Mouse (Mus musculus): ENCODE measurements around the gene Tbx1. TPM values are rescaled to one million over a fixed set of nuclear protein-coding genes. Genes with fewer than 3 reads are reported as not detected.

Gene Tbx1
- polyA plus RNA-seq (2015; fragmentation: Nextera tagmentation; extraction: Ambion mirVana): 7.9 and 8.3 TPM in 2 replicates

DNA sequence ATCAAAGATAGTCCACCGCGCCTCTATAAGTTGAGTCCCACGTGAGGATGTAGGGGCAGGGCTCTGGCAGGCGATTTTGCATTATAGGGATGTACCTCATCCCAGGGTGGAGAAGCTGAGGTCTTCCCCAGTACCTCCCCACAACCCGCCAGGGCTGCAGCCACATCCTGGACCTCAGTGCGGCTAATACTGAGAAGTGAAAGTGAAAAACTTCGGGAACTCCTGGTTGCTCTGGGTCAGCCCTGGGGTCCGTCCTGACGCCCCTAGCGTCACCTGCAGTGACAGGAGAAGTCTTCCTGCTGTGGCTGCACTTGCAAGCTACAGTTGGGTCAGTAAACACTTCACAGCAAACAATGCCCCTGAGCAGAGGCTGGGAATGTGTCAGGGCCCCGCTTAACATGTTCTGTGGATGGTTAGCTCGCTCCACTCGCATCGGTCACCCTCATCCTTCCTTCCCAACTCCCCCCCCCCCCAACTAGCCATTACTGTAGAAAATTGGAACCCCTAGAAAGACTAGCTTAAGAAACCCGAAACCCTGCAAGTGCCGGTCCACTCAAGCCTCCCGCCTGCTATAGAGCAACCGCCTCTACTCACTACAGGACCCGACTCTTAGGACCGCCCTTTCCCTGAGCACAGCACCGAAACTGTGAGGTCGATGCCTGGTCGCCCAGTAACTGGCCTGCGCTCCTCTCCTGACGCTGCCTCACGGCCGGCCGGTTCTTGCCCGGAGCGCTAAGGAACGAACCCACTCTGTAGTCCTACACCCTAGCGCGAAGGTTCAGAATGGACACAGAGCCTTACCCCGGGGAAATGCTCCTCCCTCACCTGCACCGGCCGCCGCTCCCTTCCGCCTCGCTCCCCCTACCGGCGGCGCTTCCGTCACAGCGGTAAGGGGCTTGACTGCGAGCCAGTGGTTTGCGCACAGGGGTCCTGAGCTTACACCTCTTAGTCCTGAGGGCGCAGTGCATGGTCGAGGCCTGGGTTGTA lies at the start of gene Tbx1:
Tbx1 (minus strand) TSS at position 868 of the 987 bp plus-strand sequence.

DNA sequence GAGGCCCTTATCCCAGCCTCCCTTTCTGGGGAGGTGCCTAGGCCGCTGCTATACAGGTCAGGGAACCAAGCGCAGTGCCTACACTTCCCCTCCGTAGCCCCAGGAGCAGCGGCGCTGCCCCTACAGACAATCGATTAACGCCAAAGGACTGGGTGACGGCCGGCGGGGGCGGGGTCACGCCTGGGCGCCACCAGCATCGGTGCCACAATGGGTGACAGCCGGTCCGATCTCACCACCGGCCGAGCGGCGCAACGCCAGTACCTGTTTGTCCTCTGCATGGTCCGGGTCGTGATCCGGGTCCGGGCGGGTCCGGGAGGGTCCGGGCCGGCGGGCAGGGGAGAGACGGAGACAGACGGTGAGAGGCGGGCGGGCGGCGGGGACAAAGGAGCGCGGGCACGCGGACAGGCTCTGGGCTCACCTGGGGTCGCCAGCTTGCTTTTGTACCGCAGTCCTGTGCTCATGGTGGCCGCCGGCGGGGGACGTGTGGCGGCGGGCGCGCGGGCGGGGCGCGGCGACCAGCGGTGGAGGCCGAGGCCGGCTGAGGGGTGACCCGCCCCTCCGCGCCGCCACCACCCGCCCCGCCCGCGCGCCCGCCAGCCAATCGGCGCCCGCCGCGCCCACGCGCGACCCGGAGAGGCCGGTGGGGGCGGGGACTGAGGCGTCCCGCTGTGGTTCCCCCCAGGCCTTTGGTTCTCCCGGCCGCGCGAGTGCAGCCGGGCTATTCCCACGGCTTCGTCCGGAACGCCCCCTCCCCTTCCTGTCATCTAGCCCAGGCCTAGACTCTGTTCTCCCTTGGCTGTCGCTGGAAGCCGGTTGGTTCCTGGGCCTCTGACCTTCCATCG lies 39.1 kb upstream of the Tbx1 start, which contains the start of gene Sept5:
Sept5 (minus strand) TSS at position 565 of the 842 bp plus-strand sequence.

DNA sequence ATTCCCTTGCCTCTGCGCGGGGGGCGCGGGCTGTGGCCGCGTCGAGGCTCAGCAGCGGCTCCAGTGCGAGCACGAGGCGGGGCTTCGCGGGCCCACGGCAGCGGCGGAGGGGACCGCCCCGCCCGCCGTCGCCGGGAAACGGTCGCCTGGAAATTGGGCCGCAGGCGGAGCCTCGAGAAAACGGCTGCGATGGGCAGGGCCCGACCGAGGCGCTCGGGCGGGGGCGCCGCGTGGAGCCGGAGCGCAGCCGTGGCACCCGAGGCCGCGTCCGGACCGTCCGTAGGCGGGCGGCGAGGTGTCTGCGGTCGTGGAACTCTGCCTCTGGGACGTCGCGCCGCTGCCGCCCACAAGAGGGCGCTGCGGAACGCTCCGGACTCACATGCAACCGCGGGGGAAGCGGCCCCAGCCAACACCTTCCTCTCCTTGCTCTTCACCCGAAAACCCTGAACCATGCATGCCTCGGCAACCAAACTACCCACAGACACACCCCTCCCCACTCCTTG lies 36.0 kb upstream of the Tbx1 start, which contains the start of gene Gm49601:
Gm49601 (minus strand) TSS at position 52 of the 503 bp plus-strand sequence.

DNA sequence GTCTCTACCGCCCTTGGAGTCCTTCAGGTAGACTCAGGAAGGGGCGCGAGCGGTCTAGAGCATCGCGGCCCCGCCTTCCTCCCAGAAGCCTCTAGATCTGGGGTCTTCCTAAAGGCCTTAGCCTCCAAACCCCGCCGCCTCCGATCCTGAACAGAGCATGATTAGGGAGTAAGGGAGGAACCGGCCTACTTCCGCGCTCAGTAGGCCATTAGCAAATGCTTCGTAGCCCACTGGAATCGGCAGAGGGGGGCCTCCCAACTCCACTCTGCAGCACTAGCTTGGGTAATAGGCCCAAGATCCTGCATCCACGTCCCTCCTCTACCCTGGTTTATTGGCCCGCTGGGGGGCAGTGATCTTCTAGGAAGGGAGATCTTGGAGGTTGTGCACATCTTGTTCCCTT lies 31.5 kb upstream of the Tbx1 start, which contains the start of gene Gp1bb:
Gp1bb (minus strand) TSS at position 385 of the 400 bp plus-strand sequence.

Other genes starting within 250 kb of the Tbx1 start
- gene Tango2, start 242.6 kb downstream of the Tbx1 start, polyA plus RNA-seq (2015; fragmentation: Nextera tagmentation; extraction: Ambion mirVana): 22.1 and 27.7 TPM in 2 replicates
- gene Arvcf, start 242.5 kb downstream of the Tbx1 start, polyA plus RNA-seq (2015; fragmentation: Nextera tagmentation; extraction: Ambion mirVana): 16.2 and 18.4 TPM in 2 replicates
- gene Txnrd2, start 164.3 kb downstream of the Tbx1 start, polyA plus RNA-seq (2015; fragmentation: Nextera tagmentation; extraction: Ambion mirVana): 19.4 and 20.9 TPM in 2 replicates
- gene Comt, start 163.8 kb downstream of the Tbx1 start, polyA plus RNA-seq (2015; fragmentation: Nextera tagmentation; extraction: Ambion mirVana): 111 and 116 TPM in 2 replicates
- gene Gnb1l, start 92.0 kb downstream of the Tbx1 start, polyA plus RNA-seq (2015; fragmentation: Nextera tagmentation; extraction: Ambion mirVana): 4.8 and 6.1 TPM in 2 replicates
- 0.93 and 1.5 TPM in 2 replicates for gene Rtl10, start 91.8 kb downstream of the Tbx1 start, polyA plus RNA-seq (2015; fragmentation: Nextera tagmentation; extraction: Ambion mirVana)
- gene Gp1bb, start 31.7 kb upstream of the Tbx1 start, polyA plus RNA-seq (2015; fragmentation: Nextera tagmentation; extraction: Ambion mirVana): 0.12 TPM in 1 of 2 replicates, not detected in the other
- 0.27 and 0.34 TPM in 2 replicates for gene Gm49601, start 35.8 kb upstream of the Tbx1 start, polyA plus RNA-seq (2015; fragmentation: Nextera tagmentation; extraction: Ambion mirVana)
- gene Sept5, start 39.3 kb upstream of the Tbx1 start, polyA plus RNA-seq (2015; fragmentation: Nextera tagmentation; extraction: Ambion mirVana): 2.4 and 5.8 TPM in 2 replicates
- 77.3 and 87.5 TPM in 2 replicates for gene Cldn5, start 186.2 kb upstream of the Tbx1 start, polyA plus RNA-seq (2015; fragmentation: Nextera tagmentation; extraction: Ambion mirVana)
- 47.0 and 52.0 TPM in 2 replicates for gene Ufd1, start 221.1 kb upstream of the Tbx1 start, polyA plus RNA-seq (2015; fragmentation: Nextera tagmentation; extraction: Ambion mirVana)
- 7.6 and 8.9 TPM in 2 replicates for gene Cdc45, start 221.3 kb upstream of the Tbx1 start, polyA plus RNA-seq (2015; fragmentation: Nextera tagmentation; extraction: Ambion mirVana)
- gene 2510002D24Rik, start 245.9 kb upstream of the Tbx1 start, polyA plus RNA-seq (2015; fragmentation: Nextera tagmentation; extraction: Ambion mirVana): 24.1 and 24.2 TPM in 2 replicates
- gene Gm28539, start 245.9 kb upstream of the Tbx1 start, polyA plus RNA-seq (2015; fragmentation: Nextera tagmentation; extraction: Ambion mirVana): not detected in 2 replicates